Mouse (Mus musculus): ENCODE results near the gene Unc119b.
"Not testable (repeated sequence)": the region's sequence is repeated elsewhere in the genome, so short reads cannot be mapped to it uniquely, and the experiment has no call there.

Unc119b gene

GRCm38 (mm10) chr5:115091015-115091414 is 43.8 kb downstream of the Unc119b start:
- DNase-seq (ENCODE audit: low spot score in 2 of 2): no peak

GRCm38 (mm10) chr5:115089592-115090268 is 45.0 kb downstream of the Unc119b start:
- no peak for DNase-seq (ENCODE audit: low spot score in 2 of 2)

GRCm38 (mm10) chr5:115085675-115086074 is 49.1 kb downstream of the Unc119b start:
- no peak for DNase-seq (ENCODE audit: low spot score in 2 of 2)

- no peak for DNase-seq (ENCODE audit: low spot score in 2 of 2)
Measured at GRCm38 (mm10) chr5:115083492-115083891, 51.3 kb downstream of the Unc119b start.

GRCm38 (mm10) chr5:115081636-115082035 is 53.1 kb downstream of the Unc119b start:
- DNase-seq (ENCODE audit: low spot score in 2 of 2): no peak

GRCm38 (mm10) chr5:115076144-115076901 is 58.5 kb downstream of the Unc119b start:
- DNase-seq (ENCODE audit: low spot score in 2 of 2): peak; percentile 68 to 80

GRCm38 (mm10) chr5:115074749-115075148 is 60.0 kb downstream of the Unc119b start:
- no peak for DNase-seq (ENCODE audit: low spot score in 2 of 2)

GRCm38 (mm10) chr5:115073306-115073705 is 61.5 kb downstream of the Unc119b start:
- not testable (repeated sequence) for DNase-seq (ENCODE audit: low spot score in 2 of 2)

Measured in spleen, postnatal 14 days (tissue).